Mouse (Mus musculus): ENCODE data around the gene Cinp. TPM values are rescaled to one million over a fixed set of nuclear protein-coding genes. Genes with fewer than 3 reads are reported as not detected.

Gene Cinp
- polyA plus RNA-seq, 1 experiment, result 106 TPM

GRCm38 (mm10) chr12:110837192-110837841 is 51.6 kb downstream of the Cinp start:
- DNase-seq (ENCODE audit: extremely low spot score in 1 of 2, low spot score in 1 of 2), result no peak

- DNase-seq (ENCODE audit: extremely low spot score in 1 of 2, low spot score in 1 of 2), result no peak
Observed at GRCm38 (mm10) chr12:110836729-110837128, 52.2 kb downstream of the Cinp start.

- DNase-seq (ENCODE audit: extremely low spot score in 1 of 2, low spot score in 1 of 2), result no peak
Observed at GRCm38 (mm10) chr12:110835182-110835581, 53.8 kb downstream of the Cinp start.

GRCm38 (mm10) chr12:110830293-110831024 is 58.5 kb downstream of the Cinp start:
- DNase-seq (ENCODE audit: extremely low spot score in 1 of 2, low spot score in 1 of 2), result no peak

DNA sequence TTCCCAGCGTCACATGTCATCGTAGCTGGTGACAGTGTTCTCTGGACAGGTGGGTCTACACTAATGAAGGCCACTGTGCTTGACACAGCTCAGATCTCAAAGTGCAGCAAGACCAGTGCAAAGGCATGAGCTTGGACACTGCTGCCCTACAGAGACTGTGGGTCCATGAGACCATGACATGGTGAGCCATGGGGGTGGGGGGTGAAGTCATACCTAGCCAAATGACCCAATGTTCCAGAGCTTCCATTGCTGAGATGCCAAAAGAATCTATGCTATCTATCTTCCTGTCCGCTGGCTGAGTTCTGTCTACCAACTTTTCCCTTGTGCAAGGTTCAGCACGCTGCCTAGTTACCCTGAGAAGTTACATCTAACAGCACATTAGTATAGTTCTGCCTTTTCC is 60.0 kb downstream of the Cinp start:
- no peak for DNase-seq (ENCODE audit: extremely low spot score in 1 of 2, low spot score in 1 of 2)

Other genes with a start within 250 kb of the Cinp start
- not detected in 2 replicates for gene 1700001K19Rik, start 206.5 kb downstream of the Cinp start, polyA plus RNA-seq (2012; rRNA removed)
- 470 and 567 TPM in 2 replicates for gene Hsp90aa1, start 186.4 kb downstream of the Cinp start, polyA plus RNA-seq (2012; rRNA removed)
- gene Wdr20, start 151.2 kb downstream of the Cinp start, polyA plus RNA-seq (2012; rRNA removed), result 22.9 and 25.6 TPM in 2 replicates
- gene Mok, start 48.2 kb downstream of the Cinp start, polyA plus RNA-seq (2012; rRNA removed), result 14.0 and 14.2 TPM in 2 replicates
- 7.7 and 7.8 TPM in 2 replicates for gene Zfp839, start 38.9 kb downstream of the Cinp start, polyA plus RNA-seq (2012; rRNA removed)
- gene Tecpr2, start 119 bp upstream of the Cinp start, polyA plus RNA-seq (2012; rRNA removed), result 27.6 and 29.4 TPM in 2 replicates
- 25.5 and 30.5 TPM in 2 replicates for gene Ankrd9, start 89.9 kb upstream of the Cinp start, polyA plus RNA-seq (2012; rRNA removed)
- 13.4 and 14.4 TPM in 2 replicates for gene Rcor1, start 150.2 kb upstream of the Cinp start, polyA plus RNA-seq (2012; rRNA removed)

All from frontal cortex, adult 2 months (tissue).